Mouse (Mus musculus): ENCODE measurements around the gene Bcat2.

DNA sequence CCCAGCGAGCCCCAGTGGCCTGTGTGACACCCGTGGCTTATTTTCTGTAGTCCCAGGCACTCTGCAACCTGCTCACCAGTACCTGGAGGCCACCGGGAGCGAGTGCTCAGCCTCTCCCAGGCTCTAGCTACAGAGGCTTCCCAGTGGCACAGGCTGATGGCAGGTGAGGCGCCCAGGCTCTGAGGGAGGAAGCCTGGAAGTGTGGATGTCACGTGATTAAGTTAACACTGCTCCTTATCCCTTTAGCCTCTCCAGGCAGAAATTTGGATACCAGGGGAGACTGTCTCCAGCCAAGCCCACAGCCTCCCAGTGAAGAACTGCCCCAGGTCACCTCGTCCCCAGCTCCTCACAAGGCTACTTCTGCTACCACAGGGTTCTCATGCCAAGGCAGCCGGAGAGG is 16.4 kb upstream of the Bcat2 start:
- TF ChIP-seq ETS1 (conservative IDR thresholded peaks at IDR 0.05; ENCODE audit: low read depth, low read length) (no peak), EP300 (IDR thresholded peaks at IDR 0.05; ENCODE audit: low read length) (no peak), RCOR1 (conservative IDR thresholded peaks at IDR 0.05; ENCODE audit: low read depth, low read length) (no peak)
